Mouse (Mus musculus) lung, adult 18-20 months (tissue): Measurements from ENCODE around the gene Gm10184.
"Not testable (repeated sequence)": the region's sequence is repeated elsewhere in the genome, so short reads cannot be mapped to it uniquely, and the experiment has no call there.

Experiments used
- DNase-seq, 2 experiments: peaks; one replicate each; pipeline ENCODE4 v3.0.0; 2022; ENCODE audit warnings: mixed read lengths in 2 of 2

Gm10184 gene

GRCm38 (mm10) chr17:89910349-89910748, at the start of gene Gm10184:
TSS of gene Gm10184 (minus strand) at chr17:89910449.
- no peak for DNase-seq

- no peak for DNase-seq
Measured at GRCm38 (mm10) chr17:89933950-89934349, 23.7 kb upstream of the Gm10184 start.

GRCm38 (mm10) chr17:89907686-89908085, 2.6 kb downstream of the Gm10184 start:
- no peak for DNase-seq

GRCm38 (mm10) chr17:89904701-89905100, 5.5 kb downstream of the Gm10184 start:
- DNase-seq, result not testable (repeated sequence)

DNA sequence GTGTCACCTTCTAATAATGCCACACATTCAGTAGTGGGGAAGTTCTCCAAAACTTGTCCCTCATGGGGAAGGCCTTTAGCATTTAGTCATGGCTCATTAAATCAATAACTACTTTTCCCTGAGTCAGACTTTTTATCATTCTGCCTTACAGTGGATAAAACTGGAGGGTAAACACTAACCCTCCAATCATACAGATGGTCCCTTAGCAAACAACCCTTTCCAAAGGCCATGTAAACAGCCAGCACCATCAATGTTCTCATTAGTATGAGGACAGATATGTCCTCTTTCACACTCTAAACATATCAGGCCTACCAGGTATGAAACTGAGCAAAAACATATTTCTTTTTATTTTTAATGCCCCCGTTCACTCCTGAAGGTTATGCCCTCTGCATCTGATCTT, 7.5 kb downstream of the Gm10184 start:
- no peak for DNase-seq

GRCm38 (mm10) chr17:89900610-89901009, 9.6 kb downstream of the Gm10184 start:
- DNase-seq, result no peak

DNA sequence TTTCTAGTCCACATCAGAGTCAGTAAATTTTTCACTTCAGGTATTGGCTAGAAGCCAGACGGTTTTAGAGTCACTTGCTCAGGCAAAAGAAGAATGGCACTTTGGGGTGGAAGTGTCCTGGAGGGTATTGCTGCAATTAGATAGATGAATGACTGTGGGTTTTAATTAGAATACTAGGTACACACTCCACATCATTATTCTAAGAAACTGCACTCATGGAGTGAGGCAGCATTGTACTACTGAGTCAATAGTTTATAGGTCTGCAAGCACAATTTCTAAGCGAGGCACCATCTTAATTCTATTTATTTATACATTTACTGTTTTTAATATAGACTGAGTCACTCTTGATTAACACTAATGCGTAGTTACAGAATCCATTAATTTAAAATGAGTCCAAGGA, 10.4 kb downstream of the Gm10184 start:
- DNase-seq, result no peak

DNA sequence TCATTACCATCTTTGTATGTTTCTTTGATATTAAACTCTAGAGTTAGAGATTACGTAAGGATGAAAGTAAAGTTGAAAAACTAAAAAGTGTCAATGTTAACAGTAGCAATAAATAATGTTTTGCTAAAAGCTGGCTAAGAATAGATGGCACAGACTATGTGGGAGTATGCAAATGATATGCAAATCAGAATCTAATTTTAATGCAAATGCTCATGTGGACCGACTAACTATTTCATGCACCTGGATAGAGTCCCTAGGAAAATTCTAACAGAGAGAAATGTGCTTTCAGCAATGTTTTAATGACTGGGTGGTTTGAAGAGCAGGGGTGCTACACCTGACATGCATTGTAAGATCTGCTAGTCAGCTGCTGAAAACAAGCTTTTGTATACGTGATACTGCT, 45.3 kb downstream of the Gm10184 start:
- no peak for DNase-seq
